Mouse (Mus musculus) limb, embryonic 14.5 days (tissue): ENCODE results near the gene Gngt2. TPM values are rescaled to one million over a fixed set of nuclear protein-coding genes. Genes with fewer than 3 reads are reported as not detected.

Experiments used
- ATAC-seq: fragments of 200-750 bp; cut with Nextera tagmentation; 2 replicates; pipeline ENCODE4 v1.8.0; 2017; ENCODE audit warnings: low read depth, moderate number of reproducible peaks, moderate TSS enrichment; ENCODE audit not compliant: low FRiP score
- DNase-seq: peaks from one replicate; pipeline ENCODE4 v3.0.0-alpha.2; 2015; ENCODE audit warnings: low spot score
- H3K27ac ChIP-seq: fragments of 300-500 bp; sonication (generic); replicated peaks from 2 replicates; pipeline ENCODE4 v1.5.1; 2014; ENCODE audit warnings: low read depth, mild to moderate bottlenecking, low read length, moderate library complexity, mixed read lengths
- H3K27me3 ChIP-seq: fragments of 300-500 bp; sonication (generic); 2 replicates; pipeline ENCODE4 v1.6.1; 2014; ENCODE audit warnings: low read length, mixed read lengths; ENCODE audit not compliant: control insufficient read depth, insufficient read depth
- H3K36me3 ChIP-seq: fragments of 300-500 bp; sonication (generic); 2 replicates; pipeline ENCODE4 v1.6.1; 2014; ENCODE audit warnings: mild to moderate bottlenecking, low read length, moderate library complexity, mixed read lengths; ENCODE audit not compliant: control insufficient read depth, insufficient read depth
- H3K4me1 ChIP-seq: fragments of 300-500 bp; sonication (generic); 2 replicates; pipeline ENCODE4 v1.6.1; 2014; ENCODE audit warnings: antibody characterized with exemption, low read length, mixed read lengths; ENCODE audit not compliant: control insufficient read depth, insufficient read depth
- H3K4me2 ChIP-seq: fragments of 300-500 bp; sonication (generic); replicated peaks from 2 replicates; pipeline ENCODE4 v1.6.1; 2014; ENCODE audit warnings: low read depth, mild to moderate bottlenecking, low read length, moderate library complexity; ENCODE audit not compliant: severe bottlenecking
- H3K4me3 ChIP-seq: fragments of 300-500 bp; sonication (generic); replicated peaks from 2 replicates; pipeline ENCODE4 v1.5.1; 2014; ENCODE audit warnings: low read length
- H3K9ac ChIP-seq: fragments of 300-500 bp; sonication (generic); 2 replicates; pipeline ENCODE4 v1.6.1; 2014; ENCODE audit warnings: mild to moderate bottlenecking, low read depth, low read length, moderate library complexity; ENCODE audit not compliant: severe bottlenecking
- H3K9me3 ChIP-seq: fragments of 300-500 bp; sonication (generic); 2 replicates; pipeline ENCODE4 v1.6.1; 2016; ENCODE audit warnings: low read length; ENCODE audit not compliant: control insufficient read depth
- POLR2A ChIP-seq: fragments of 200-500 bp; IDR thresholded peaks from 2 replicates; pipeline ENCODE4 v1.8.0; 2012; ENCODE audit warnings: inconsistent platforms, mild to moderate bottlenecking, moderate library complexity, borderline replicate concordance; ENCODE audit not compliant: insufficient read depth, insufficient read length; ENCODE audit errors: extremely low read depth
- WGBS: fragments of 180-500 bp; shearing (Covaris S2); extraction: QIAGEN DNeasy Blood & Tissue Kit; methylation state at CpG from one replicate; pipeline ENCODE4 v1.1.7; 2014; 5-methylcytosine and 5-hydroxymethylcytosine counted together
- polyA plus RNA-seq, 2 experiments: library from polyadenylated mRNA; depleted of rRNA in 1 of 2; stranded (reverse) in 1 of 2; unstranded in 1 of 2; fragments of >200 nt; fragmentation: Nextera tagmentation in 1 of 2; extraction: Ambion mirVana in 1 of 2; gene quantifications; 2 replicates each; pipeline versions ENCODE4 v1.2.1 to v1.2.3; 2012 to 2014

Gene Gngt2
- polyA plus RNA-seq, 2 experiments: 10.0 to 14.0 TPM

- Histone ChIP-seq H3K27me3 (peaks cover 8% of the 10 kb centered on the region), H3K4me3 (no peak overlapping the region), H3K4me2 (peak overlapping the region; percentile 10; the same call in 1 of the 2 replicates), H3K9me3 (no peaks in the 10 kb centered on the region), H3K4me1 (peaks cover 23% of the 10 kb centered on the region), H3K9ac (no peak overlapping the region), H3K36me3 (no peaks in the 10 kb centered on the region), H3K27ac (no peak overlapping the region)
- no peak for DNase-seq
- WGBS: 72% methylated on average over 5 of the region's 5 CpGs
- no peak for ATAC-seq
- TF ChIP-seq POLR2A: no peak
Measured at GRCm38 (mm10) chr11:95840694-95841497, 3.9 kb downstream of the Gngt2 start.

DNA sequence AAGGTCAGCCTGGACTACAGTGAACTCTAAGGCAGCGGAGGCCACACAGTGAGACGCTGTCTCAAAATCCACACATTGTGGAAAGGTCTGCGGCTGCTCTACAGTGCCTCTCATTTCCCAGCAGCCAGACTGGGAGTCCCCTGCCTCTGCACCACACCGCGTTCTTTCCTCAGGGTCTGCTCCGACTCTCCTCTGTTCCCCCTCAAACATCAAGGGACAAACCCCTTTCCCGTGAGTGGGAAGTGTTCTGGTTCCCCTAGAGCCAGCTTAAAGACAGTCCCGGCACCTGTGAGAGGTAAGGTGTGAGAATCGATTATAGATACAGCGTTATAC lies 4.4 kb downstream of the Gngt2 start:
- no peaks in the 10 kb centered on the region for H3K9me3 ChIP-seq
- H3K4me3 ChIP-seq: peak overlapping the region; percentile 9
- DNase-seq (no peak), ATAC-seq (no peak)
- H3K27me3 ChIP-seq: peaks cover 2% of the 10 kb centered on the region; the same call in 1 of the 2 replicates
- peak overlapping the region; percentile 20; the same call in 1 of the 2 replicates for H3K4me2 ChIP-seq
- WGBS: 55% methylated on average over 9 of the region's 10 CpGs
- no peak overlapping the region for H3K9ac ChIP-seq
- no peak for TF ChIP-seq POLR2A
- H3K4me1 ChIP-seq: peaks cover 17% of the 10 kb centered on the region
- no peaks in the 10 kb centered on the region for H3K36me3 ChIP-seq
- H3K27ac ChIP-seq: no peak overlapping the region

- peak within 1 kb of the TSS; percentile 9 for H3K4me3 ChIP-seq
- 16% methylated on average over 11 of the region's 11 CpGs for WGBS
- no peaks in the 10 kb centered on the region for H3K36me3 ChIP-seq
- H3K4me2 ChIP-seq: peak within 1 kb of the TSS; percentile 20
- H3K27ac ChIP-seq: no peak within 1 kb of the TSS
- no peak within 1 kb of the TSS for H3K9ac ChIP-seq
- DNase-seq (no peak), ATAC-seq (no peak)
- no peaks in the 10 kb centered on the region for H3K9me3 ChIP-seq
- no peak for TF ChIP-seq POLR2A
- H3K4me1 ChIP-seq: peaks cover 11% of the 10 kb centered on the region
- no peaks in the 10 kb centered on the region for H3K27me3 ChIP-seq
Measured at GRCm38 (mm10) chr11:95842074-95842681, 5.2 kb downstream of the Gngt2 start, which contains the start of gene Abi3. Gene Abi3, minus strand, starts transcription at chr11:95842476.

DNA sequence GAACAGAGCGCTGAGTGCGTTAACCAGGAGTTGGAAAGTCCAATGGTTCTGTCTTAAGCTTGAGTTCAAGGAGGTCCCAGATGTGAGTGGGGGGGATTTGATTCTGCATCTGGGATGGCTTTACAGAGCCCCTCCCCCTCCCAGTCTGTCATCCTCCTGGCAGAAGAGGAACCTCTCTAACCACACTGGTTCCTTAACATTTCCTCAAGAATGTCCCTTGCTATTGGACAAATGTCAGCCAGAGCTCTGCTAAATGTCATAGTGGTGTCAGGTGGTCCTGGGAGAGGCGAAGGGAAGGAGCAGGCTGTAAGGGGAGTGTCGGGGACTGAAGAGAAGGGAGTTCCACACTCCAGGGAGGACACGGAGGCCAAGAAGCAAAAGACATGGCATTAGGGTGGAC lies 5.9 kb downstream of the Gngt2 start:
- 70% methylated on average over 5 of the region's 5 CpGs for WGBS
- Histone ChIP-seq H3K4me1 (peaks cover 6% of the 10 kb centered on the region; the same call in 1 of the 2 replicates), H3K9ac (no peak overlapping the region), H3K27ac (no peak overlapping the region), H3K9me3 (no peaks in the 10 kb centered on the region), H3K36me3 (no peaks in the 10 kb centered on the region), H3K27me3 (no peaks in the 10 kb centered on the region), H3K4me3 (no peak overlapping the region), H3K4me2 (no peak overlapping the region)
- ATAC-seq: no peak
- DNase-seq: no peak
- TF ChIP-seq POLR2A: no peak

DNA sequence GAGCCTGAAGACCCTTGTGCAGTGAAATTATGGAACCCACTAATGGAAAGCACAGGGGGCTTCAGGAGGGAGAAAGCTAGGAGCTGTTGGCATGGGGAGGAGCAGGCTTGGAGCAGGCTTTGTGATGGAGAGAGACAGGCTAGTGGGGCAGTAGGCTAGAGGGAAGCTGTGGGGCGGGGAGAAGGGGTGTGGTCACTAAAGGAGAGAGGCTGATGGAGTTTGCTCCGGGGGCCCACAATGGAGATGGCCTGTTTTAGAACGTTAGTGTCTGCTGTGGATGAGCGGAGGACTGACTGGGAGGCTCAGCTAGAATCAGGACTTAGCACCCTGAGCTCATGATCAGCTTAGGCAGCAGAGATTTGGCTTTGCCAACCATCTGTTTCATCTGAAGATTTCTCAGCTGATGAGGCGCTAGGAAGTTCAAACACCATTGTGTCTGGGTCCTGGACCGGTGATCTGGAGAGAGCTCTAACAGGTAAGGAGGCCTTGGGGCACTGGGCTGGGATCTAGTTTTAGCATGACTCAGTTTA lies 6.5 kb downstream of the Gngt2 start:
- Histone ChIP-seq H3K36me3 (no peaks in the 10 kb centered on the region), H3K27me3 (no peaks in the 10 kb centered on the region), H3K27ac (no peak overlapping the region), H3K4me2 (no peak overlapping the region), H3K9me3 (no peaks in the 10 kb centered on the region), H3K9ac (no peak overlapping the region), H3K4me1 (peaks cover 6% of the 10 kb centered on the region; the same call in 1 of the 2 replicates), H3K4me3 (no peak overlapping the region)
- WGBS: 57% methylated on average over 6 of the region's 6 CpGs
- no peak for TF ChIP-seq POLR2A
- DNase-seq: no peak
- ATAC-seq: no peak
